Mouse (Mus musculus) cerebellum, adult 11 months (tissue): ENCODE measurements around the gene Inpp5d.

Experiments
- DNase-seq: peaks from one replicate; pipeline ENCODE4 v3.0.0; 2022

Gene Inpp5d

GRCm38 (mm10) chr1:87709661-87710270 lies 89.7 kb downstream of the Inpp5d start:
- no peak for DNase-seq

GRCm38 (mm10) chr1:87711938-87712613 lies 92.0 kb downstream of the Inpp5d start:
- DNase-seq = no peak

- no peak for DNase-seq
Observed at GRCm38 (mm10) chr1:87712614-87712971, 92.5 kb downstream of the Inpp5d start.

- peak; percentile 3 for DNase-seq
Observed at GRCm38 (mm10) chr1:87721382-87721781, 101.3 kb downstream of the Inpp5d start.

- DNase-seq = no peak
Observed at GRCm38 (mm10) chr1:87722081-87722480, 102.0 kb downstream of the Inpp5d start.

GRCm38 (mm10) chr1:87723351-87723750 lies 103.2 kb downstream of the Inpp5d start:
- no peak for DNase-seq

GRCm38 (mm10) chr1:87729070-87729469 lies 109.0 kb downstream of the Inpp5d start:
- no peak for DNase-seq

- DNase-seq = no peak
Observed at GRCm38 (mm10) chr1:87729850-87730249, 109.7 kb downstream of the Inpp5d start.

GRCm38 (mm10) chr1:87730271-87730670 lies 110.2 kb downstream of the Inpp5d start:
- no peak for DNase-seq

- no peak for DNase-seq
Observed at GRCm38 (mm10) chr1:87733212-87733611, 113.1 kb downstream of the Inpp5d start.

- no peak for DNase-seq
Observed at GRCm38 (mm10) chr1:87734153-87734552, 114.0 kb downstream of the Inpp5d start.

GRCm38 (mm10) chr1:87740584-87741290 lies 120.6 kb downstream of the Inpp5d start:
- no peak for DNase-seq

GRCm38 (mm10) chr1:87749360-87749973 lies 129.4 kb downstream of the Inpp5d start:
- DNase-seq = no peak

GRCm38 (mm10) chr1:87755641-87756470 lies 135.7 kb downstream of the Inpp5d start, which contains the start of gene Atg16l1:
Gene Atg16l1 (plus strand): TSS chr1:87755870.
- peak; percentile 91 for DNase-seq

GRCm38 (mm10) chr1:87763821-87764220 lies 143.7 kb downstream of the Inpp5d start:
- DNase-seq = no peak

- DNase-seq = no peak
Observed at GRCm38 (mm10) chr1:87765741-87766140, 145.6 kb downstream of the Inpp5d start.

GRCm38 (mm10) chr1:87766233-87766632 lies 146.1 kb downstream of the Inpp5d start:
- DNase-seq = no peak

- DNase-seq = no peak
Observed at GRCm38 (mm10) chr1:87769263-87769662, 149.2 kb downstream of the Inpp5d start.
